Mouse (Mus musculus) mouse embryonic stem cell (cell line): ENCODE data around the gene Dlec1.

ENCODE experiments used
- in situ Hi-C, 2 experiments: fragments of 300-500 bp; cut with MboI; formaldehyde crosslinking; loops; 1 replicate in 1 of 2; 3 replicates in 1 of 2; pipeline ENCODE4 v1.14.3; 2019 to 2020; ENCODE audit warnings: low sequenced_read_pairs in 2 of 2, low pct_unique_long_range_greater_than_20kb in 1 of 2, mixed read lengths in 1 of 2; ENCODE audit not compliant: unreplicated experiment in 1 of 2

Gene Dlec1

DNA sequence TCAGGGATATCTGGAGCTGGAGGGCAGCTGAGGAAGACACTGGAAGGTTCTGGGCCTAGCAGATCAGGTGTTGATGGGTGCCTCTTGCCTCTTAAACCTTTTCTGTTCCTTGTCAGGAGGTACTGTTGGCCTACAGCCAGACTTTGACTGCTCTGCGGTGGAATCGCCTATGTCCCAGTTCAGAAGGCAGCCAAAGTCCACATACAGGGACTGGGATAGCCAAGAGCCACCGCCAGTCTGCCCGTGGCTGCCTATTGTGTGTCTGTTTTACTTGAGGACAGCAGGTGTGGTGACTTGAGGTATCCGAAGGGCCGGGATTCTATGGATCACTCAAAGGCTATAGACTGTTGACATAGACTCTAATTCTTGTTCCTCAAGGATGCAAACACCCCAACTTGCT is 63.3 kb downstream of the Dlec1 start:
- in situ Hi-C loops: no loop called here

DNA sequence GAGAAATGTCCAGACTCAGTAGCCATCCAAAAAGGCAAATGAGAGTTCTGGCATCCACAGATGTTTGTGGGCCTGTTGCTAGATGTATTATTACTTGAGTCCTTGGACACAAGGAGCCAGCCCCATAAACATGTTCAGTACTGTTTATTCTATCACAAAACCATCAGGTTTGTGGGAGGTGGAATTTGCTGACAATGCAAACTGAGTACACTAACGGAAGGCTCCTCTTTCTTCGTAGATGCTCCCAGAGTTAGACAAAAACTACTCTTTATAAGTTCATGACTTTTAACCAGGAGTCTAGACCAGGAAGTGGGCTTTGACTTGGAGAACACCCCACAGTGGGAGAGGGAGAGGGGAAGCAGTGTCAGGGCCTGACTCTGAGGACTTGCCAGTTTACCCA is 65.3 kb downstream of the Dlec1 start:
- in situ Hi-C loops: no loop called here

DNA sequence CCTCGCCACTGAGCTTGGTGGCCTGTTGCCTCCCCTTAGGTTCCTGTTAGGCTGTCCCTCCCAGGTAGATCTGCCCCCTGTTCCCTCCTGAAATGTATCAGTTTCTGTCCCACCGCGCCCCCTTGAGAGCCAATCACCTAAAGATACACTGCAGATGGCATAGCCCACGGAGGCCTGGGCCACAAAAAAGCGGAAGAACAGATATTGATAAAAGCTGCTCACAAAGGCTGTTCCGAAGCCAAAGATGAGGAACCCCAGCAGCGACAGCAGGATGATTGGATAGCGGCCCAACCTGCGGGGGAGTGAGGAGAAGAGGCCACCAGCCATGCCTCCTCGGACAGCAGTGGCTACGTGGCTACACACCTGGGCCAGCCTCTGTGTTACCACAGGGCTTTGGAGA is 77.0 kb downstream of the Dlec1 start:
- in situ Hi-C loops: no loop called here

DNA sequence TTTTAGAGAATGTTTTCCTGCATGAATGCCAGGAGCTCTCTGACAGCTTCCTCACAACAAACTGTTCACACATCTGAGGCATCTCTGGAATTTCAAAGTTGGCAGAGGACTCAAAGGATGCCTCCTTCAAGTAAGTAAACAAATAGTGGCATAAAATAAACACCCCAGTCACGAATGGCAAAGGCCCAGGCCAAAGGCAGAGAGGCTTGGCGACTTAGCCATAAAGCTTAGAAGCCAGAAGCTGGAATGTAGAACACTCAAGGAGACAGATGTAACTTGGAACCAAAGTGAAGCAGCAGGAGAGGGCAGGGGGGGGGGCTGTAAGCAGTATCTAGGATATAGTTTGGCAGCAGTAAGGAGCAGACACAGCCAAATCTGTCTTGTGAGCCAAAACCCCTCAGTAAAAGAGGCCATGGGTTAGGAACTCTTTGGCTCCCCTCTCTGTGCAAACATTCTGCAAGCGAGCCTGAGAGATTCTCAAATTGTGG is 79.0 kb downstream of the Dlec1 start:
- in situ Hi-C loops: no loop called here

DNA sequence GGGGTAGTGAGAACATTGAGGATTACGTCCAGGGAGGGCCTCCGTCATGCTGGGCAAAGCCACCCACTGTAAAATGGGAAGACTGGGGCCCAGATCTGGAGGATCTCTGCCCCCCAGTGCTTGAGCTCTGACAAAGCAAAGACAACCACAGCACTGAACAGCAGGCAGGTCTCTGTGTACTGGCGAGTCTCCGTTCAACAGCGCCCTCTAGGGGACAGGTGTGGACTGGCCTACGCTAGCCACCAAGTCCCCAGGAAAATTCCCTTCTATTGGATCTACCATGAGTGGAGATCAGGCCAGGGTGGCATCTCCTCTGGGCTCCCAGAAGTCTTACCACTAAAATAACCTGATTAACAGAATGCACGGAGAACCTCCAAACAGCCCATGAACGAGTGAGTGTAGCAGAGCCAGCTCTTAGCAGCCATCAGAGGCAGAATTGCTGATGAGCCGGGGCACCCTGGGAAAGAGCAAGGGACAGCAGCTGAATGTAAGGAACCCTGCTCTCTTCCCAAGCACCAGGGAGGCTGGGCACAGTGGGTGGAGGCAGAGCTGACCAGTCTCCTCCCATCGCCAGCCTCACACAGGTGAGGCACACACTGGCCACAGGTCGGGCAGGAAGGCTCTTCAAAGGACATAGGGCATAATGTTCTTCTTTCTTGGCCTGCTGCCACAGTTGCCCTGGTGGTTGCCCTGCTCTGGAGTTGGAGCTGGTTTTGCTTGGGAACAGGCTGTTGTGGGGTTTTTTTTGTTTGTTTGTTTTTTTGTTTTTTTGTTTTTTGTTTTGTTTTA is 90.1 kb downstream of the Dlec1 start:
- in situ Hi-C loops: loop anchor here in 1 of 2 experiments (10.0 kb wide), 2 partner anchors 88 to 278 kb away; partner anchors contain the start of gene Dlec1
